Mouse (Mus musculus): ENCODE results near the gene Rit1.

- TF ChIP-seq CTCF (IDR thresholded peaks at IDR 0.05; ENCODE audit: extremely low read depth, insufficient read depth, low read length) (no peak), POLR2A (IDR thresholded peaks at IDR 0.05; ENCODE audit: extremely low read depth, insufficient read depth, low read length) (no peak)
These were observed 30.2 kb downstream of the Rit1 start for GRCm38 (mm10) chr3:88746871-88747231.
